15 mouse cellular contexts compared by ENCODE assay signal in genomic region chr4:131744685-131745043, GRCm38 (mm10).
DNase-seq lines count a peak whose midpoint lies in the region; ATAC-seq and TF ChIP-seq lines count a peak whose summit lies in the region.
"Had no signal": no experiment of that assay in that cellular context is flagged by ENCODE, and none has a peak within 500 bp of the region (broad histone marks: within the 10 kb centered on the region; RNA-seq: fewer than 3 reads in every experiment).

No protein-coding gene starts in this region.

- 49% methylated on average over 5 of the region's 5 CpGs for WGBS in heart, embryonic 14.5 days
- 79% methylated on average over 5 of the region's 5 CpGs for WGBS in embryonic facial prominence, embryonic 14.5 days
- WGBS in intestine, postnatal 0 days, result 52% methylated on average over 5 of the region's 5 CpGs

- H3K27ac ChIP-seq in heart, embryonic 14.5 days (replicated peaks in 1 of 2; ENCODE audit: control insufficient read depth in 1 of 2, insufficient read depth in 1 of 2, low read depth in 2 of 2, low read length in 2 of 2), result 0 out of 4 replicates have a peak overlapping the region, but pooled peaks have one; percentile 10 to 24
- peak overlapping the region; percentile 59 for H3K27ac ChIP-seq in embryonic facial prominence, embryonic 14.5 days (replicated peaks; ENCODE audit: low read depth, low read length)
- H3K27ac ChIP-seq in intestine, postnatal 0 days (ENCODE audit: low read depth, low read length), result no peak overlapping the region
- H3K27ac ChIP-seq: macrophage; neural tube, embryonic 12.5 days had no signal

- H3K9me3 ChIP-seq in heart, embryonic 14.5 days (ENCODE audit: control insufficient read depth, low read length), result no peaks in the 10 kb centered on the region
- no peaks in the 10 kb centered on the region for H3K9me3 ChIP-seq in embryonic facial prominence, embryonic 14.5 days (ENCODE audit: control insufficient read depth, low read length)
- H3K9me3 ChIP-seq in intestine, postnatal 0 days (ENCODE audit: control insufficient read depth), result no peaks in the 10 kb centered on the region
- H3K9me3 ChIP-seq: neural tube, embryonic 12.5 days had no signal

- H3K9ac ChIP-seq in heart, embryonic 14.5 days (ENCODE audit: low read length), result no peak overlapping the region
- no peak overlapping the region for H3K9ac ChIP-seq in embryonic facial prominence, embryonic 14.5 days (ENCODE audit: low read depth, low read length)
- H3K9ac ChIP-seq in intestine, postnatal 0 days (ENCODE audit: low read depth, low read length), result no peak overlapping the region
- H3K9ac ChIP-seq: neural tube, embryonic 12.5 days had no signal

- H3K4me2 ChIP-seq in heart, embryonic 14.5 days (ENCODE audit: low read length), result no peak overlapping the region
- H3K4me2 ChIP-seq in embryonic facial prominence, embryonic 14.5 days (ENCODE audit: low read depth, low read length), result no peak overlapping the region
- H3K4me2 ChIP-seq in intestine, postnatal 0 days (replicated peaks; ENCODE audit: low read depth), result no peak overlapping the region
- H3K4me2 ChIP-seq: neural tube, embryonic 12.5 days had no signal

- H3K36me3 ChIP-seq in heart, embryonic 14.5 days (ENCODE audit: control insufficient read depth, insufficient read depth, low read length), result no peaks in the 10 kb centered on the region
- no peaks in the 10 kb centered on the region for H3K36me3 ChIP-seq in embryonic facial prominence, embryonic 14.5 days (ENCODE audit: control insufficient read depth, insufficient read depth, low read length)
- H3K36me3 ChIP-seq in intestine, postnatal 0 days (ENCODE audit: control insufficient read depth, insufficient read depth), result no peaks in the 10 kb centered on the region
- H3K36me3 ChIP-seq: neural tube, embryonic 12.5 days had no signal

- H3K4me1 ChIP-seq in heart, embryonic 14.5 days (ENCODE audit: control insufficient read depth in 2 of 2, insufficient read depth in 2 of 2, low read length in 2 of 2), result peaks cover 0 to 2% of the 10 kb centered on the region in 2 experiments; a peak in 1 of 4 replicates
- peaks cover 6% of the 10 kb centered on the region for H3K4me1 ChIP-seq in embryonic facial prominence, embryonic 14.5 days (ENCODE audit: control insufficient read depth, insufficient read depth, low read length)
- H3K4me1 ChIP-seq in intestine, postnatal 0 days (replicated peaks; ENCODE audit: control insufficient read depth, insufficient read depth, low read length), result 0 out of 2 replicates have a peak, but pooled peaks cover 3% of the 10 kb centered on the region
- H3K4me1 ChIP-seq: neural tube, embryonic 12.5 days had no signal

- TF ChIP-seq CTCF in intestine, postnatal 0 days (IDR thresholded peaks at IDR 0.05; ENCODE audit: low read depth), result no peak

- no peak for DNase-seq in heart, adult 8-10 months (ENCODE audit: low spot score)
- peak; percentile 20 to 47 for DNase-seq in kidney, postnatal 25 days
- no peak for DNase-seq in kidney, adult 11 months
- no peak for DNase-seq in embryonic facial prominence, embryonic 14.5 days (ENCODE audit: low spot score)
- no peak for DNase-seq in left cerebral cortex, adult 9 months (ENCODE audit: low spot score in 2 of 2)
- DNase-seq: cerebellum, adult 8-10 months; embryo, embryonic 11 days; layer of hippocampus, adult 9-11 months; right cerebral cortex, postnatal 4 days; thymus, postnatal 25 days had no signal

- H3K4me3 ChIP-seq in heart, embryonic 14.5 days (ENCODE audit: control insufficient read depth in 1 of 2, insufficient read depth in 1 of 2, low read depth in 1 of 2, low read length in 2 of 2), result no peak overlapping the region
- H3K4me3 ChIP-seq in embryonic facial prominence, embryonic 14.5 days (ENCODE audit: low read depth, low read length), result no peak overlapping the region
- no peak overlapping the region for H3K4me3 ChIP-seq in intestine, postnatal 0 days (ENCODE audit: low read depth, low read length)
- H3K4me3 ChIP-seq: neural tube, embryonic 12.5 days had no signal

- H3K27me3 ChIP-seq in heart, embryonic 14.5 days (ENCODE audit: control insufficient read depth, insufficient read depth, low read length), result no peaks in the 10 kb centered on the region
- no peaks in the 10 kb centered on the region for H3K27me3 ChIP-seq in embryonic facial prominence, embryonic 14.5 days (replicated peaks; ENCODE audit: control insufficient read depth, insufficient read depth, low read length)
- no peaks in the 10 kb centered on the region for H3K27me3 ChIP-seq in intestine, postnatal 0 days (replicated peaks; ENCODE audit: control insufficient read depth, insufficient read depth, low read length)
- H3K27me3 ChIP-seq: neural tube, embryonic 12.5 days had no signal

- ATAC-seq in heart, embryonic 14.5 days (ENCODE audit: insufficient number of reproducible peaks, insufficient read depth, low FRiP score, low read depth), result no peak
- no peak for ATAC-seq in embryonic facial prominence, embryonic 14.5 days (ENCODE audit: low read depth)
- peak; percentile 10; the same call in 1 of the 2 replicates for ATAC-seq in intestine, postnatal 0 days
- ATAC-seq in activated CD4-positive, CD25-positive, alpha-beta regulatory T cell, adult 4 months, result no peak

Comparison
In these comparisons a context has a peak if more than half of its experiments do, and no peak if none do; other contexts are left out.
1. DNase-seq: peak in kidney, postnatal 25 days (2 of 2); none in heart, adult 8-10 months (single experiment), kidney, adult 11 months (single experiment), embryonic facial prominence, embryonic 14.5 days (single experiment) and left cerebral cortex, adult 9 months (0 of 2).